Mouse (Mus musculus) midbrain, postnatal 0 days (tissue): ENCODE data around the gene Cd8b1. TPM values are rescaled to one million over a fixed set of nuclear protein-coding genes. Genes with fewer than 3 reads are reported as not detected.

ENCODE experiments used
- ATAC-seq: fragments of 200-750 bp; cut with Nextera tagmentation; 2 replicates; pipeline ENCODE4 v1.8.0; 2017; ENCODE audit warnings: moderate number of reproducible peaks, mild to moderate bottlenecking, moderate TSS enrichment, moderate library complexity; ENCODE audit not compliant: low FRiP score
- DNase-seq: peaks from one replicate; pipeline ENCODE4 v3.0.0-alpha.2; 2015; ENCODE audit warnings: low spot score
- H3K27ac ChIP-seq: fragments of 300-500 bp; sonication (generic); 2 replicates; pipeline ENCODE4 v1.5.1; 2014; ENCODE audit warnings: low read depth, mild to moderate bottlenecking, low read length, mixed read lengths
- H3K27me3 ChIP-seq: fragments of 300-500 bp; sonication (generic); 2 replicates; pipeline ENCODE4 v1.6.1; 2014; ENCODE audit warnings: low read length, control low read depth, mixed read lengths; ENCODE audit not compliant: insufficient read depth
- H3K36me3 ChIP-seq: fragments of 300-500 bp; sonication (generic); 2 replicates; pipeline ENCODE4 v1.6.1; 2014; ENCODE audit warnings: low read length, control low read depth, mixed read lengths; ENCODE audit not compliant: insufficient read depth
- H3K4me1 ChIP-seq: fragments of 300-500 bp; sonication (generic); 2 replicates; pipeline ENCODE4 v1.6.1; 2014; ENCODE audit warnings: mild to moderate bottlenecking, control low read depth, antibody characterized with exemption, low read length, mixed read lengths; ENCODE audit not compliant: insufficient read depth
- H3K4me2 ChIP-seq: fragments of 300-500 bp; sonication (generic); 2 replicates; pipeline ENCODE4 v1.6.1; 2014; ENCODE audit warnings: low read depth, mild to moderate bottlenecking, low read length, mixed read lengths; ENCODE audit not compliant: poor library complexity, severe bottlenecking
- H3K4me3 ChIP-seq: fragments of 300-500 bp; sonication (generic); 2 replicates; pipeline ENCODE4 v1.5.1; 2014; ENCODE audit warnings: low read depth, mild to moderate bottlenecking, low read length, moderate library complexity
- H3K9ac ChIP-seq: fragments of 300-500 bp; sonication (generic); replicated peaks from 2 replicates; pipeline ENCODE4 v1.6.1; 2014; ENCODE audit warnings: mild to moderate bottlenecking, low read length, moderate library complexity, mixed read lengths; ENCODE audit not compliant: poor library complexity, severe bottlenecking
- H3K9me3 ChIP-seq: fragments of 300-500 bp; sonication (generic); 2 replicates; pipeline ENCODE4 v1.6.1; 2016; ENCODE audit warnings: low read length, control low read depth
- CTCF ChIP-seq: IDR thresholded peaks from 2 replicates; pipeline ENCODE4 v1.5.1; 2016; ENCODE audit warnings: antibody characterized with exemption, mild to moderate bottlenecking
- WGBS: fragments of 180-500 bp; shearing (Covaris S2); extraction: QIAGEN DNeasy Blood & Tissue Kit; methylation state at CpG from one replicate; pipeline ENCODE4 v1.1.7; 2014; 5-methylcytosine and 5-hydroxymethylcytosine counted together
- polyA plus RNA-seq: library from polyadenylated mRNA; unstranded; fragments of >200 nt; fragmentation: Nextera tagmentation; extraction: Ambion mirVana; gene quantifications from 2 replicates; pipeline ENCODE4 v1.2.1, GENCODE M21; 2015
- total RNA-seq: library from RNA; depleted of rRNA; stranded (reverse); fragments of >200 nt; gene quantifications from 2 replicates; pipeline ENCODE4 v1.2.3, GENCODE M21; 2014

Cd8b1 gene
- total and polyA plus RNA-seq, 2 experiments from 2014 or later: not detected

- no peak overlapping the region for H3K27ac ChIP-seq
Observed at GRCm38 (mm10) chr6:71363995-71364394, 41.4 kb downstream of the Cd8b1 start.

GRCm38 (mm10) chr6:71369416-71369815, 46.8 kb downstream of the Cd8b1 start:
- Histone ChIP-seq H3K4me3 (no peak overlapping the region), H3K27ac (no peak overlapping the region), H3K9ac (no peak overlapping the region), H3K4me1 (no peaks in the 10 kb centered on the region), H3K9me3 (no peaks in the 10 kb centered on the region), H3K27me3 (no peaks in the 10 kb centered on the region), H3K4me2 (no peak overlapping the region), H3K36me3 (no peaks in the 10 kb centered on the region)
- no peak for DNase-seq
- 95% methylated on average over 6 of the region's 6 CpGs for WGBS
- no peak for TF ChIP-seq CTCF
- ATAC-seq: no peak

More at GRCm38 (mm10) chr6:71363995-71364394, 41.4 kb downstream of the Cd8b1 start:
- Histone ChIP-seq H3K4me3 (no peak overlapping the region), H3K36me3 (no peaks in the 10 kb centered on the region), H3K9ac (no peak overlapping the region), H3K27me3 (no peaks in the 10 kb centered on the region), H3K4me2 (no peak overlapping the region), H3K4me1 (no peaks in the 10 kb centered on the region), H3K9me3 (no peaks in the 10 kb centered on the region)
- 53% methylated on average over 2 of the region's 2 CpGs for WGBS
- ATAC-seq (no peak), DNase-seq (no peak)
- TF ChIP-seq CTCF: no peak

- H3K9me3 ChIP-seq: no peaks in the 10 kb centered on the region
- H3K4me2 ChIP-seq: no peak overlapping the region
- H3K9ac ChIP-seq: no peak overlapping the region
- no peak for TF ChIP-seq CTCF
- no peaks in the 10 kb centered on the region for H3K4me1 ChIP-seq
- no peak overlapping the region for H3K27ac ChIP-seq
- ATAC-seq (no peak), DNase-seq (no peak)
- WGBS: 89% methylated on average over 5 of the region's 5 CpGs
- no peaks in the 10 kb centered on the region for H3K36me3 ChIP-seq
- H3K4me3 ChIP-seq: no peak overlapping the region
- H3K27me3 ChIP-seq: no peaks in the 10 kb centered on the region
Observed at GRCm38 (mm10) chr6:71371085-71371605, 48.6 kb downstream of the Cd8b1 start.

- H3K4me3 ChIP-seq: no peak overlapping the region
- no peaks in the 10 kb centered on the region for H3K9me3 ChIP-seq
- TF ChIP-seq CTCF: no peak
- 83% methylated on average over 5 of the region's 5 CpGs for WGBS
- no peaks in the 10 kb centered on the region for H3K4me1 ChIP-seq
- DNase-seq (no peak), ATAC-seq (no peak)
- H3K4me2 ChIP-seq: no peak overlapping the region
- H3K27ac ChIP-seq: no peak overlapping the region
- no peaks in the 10 kb centered on the region for H3K36me3 ChIP-seq
- no peaks in the 10 kb centered on the region for H3K27me3 ChIP-seq
- H3K9ac ChIP-seq: no peak overlapping the region
Observed at GRCm38 (mm10) chr6:71372041-71372720, 49.6 kb downstream of the Cd8b1 start.

- H3K4me1 ChIP-seq: no peaks in the 10 kb centered on the region
- no peak within 1 kb of the TSS for H3K27ac ChIP-seq
- no peak within 1 kb of the TSS for H3K4me2 ChIP-seq
- 79% methylated on average over 14 of the region's 14 CpGs for WGBS
- H3K27me3 ChIP-seq: no peaks in the 10 kb centered on the region
- DNase-seq (no peak), ATAC-seq (no peak)
- no peak within 1 kb of the TSS for H3K4me3 ChIP-seq
- no peak within 1 kb of the TSS for H3K9ac ChIP-seq
- no peak for TF ChIP-seq CTCF
- no peaks in the 10 kb centered on the region for H3K36me3 ChIP-seq
- no peaks in the 10 kb centered on the region for H3K9me3 ChIP-seq
Observed at GRCm38 (mm10) chr6:71373249-71373775, 50.7 kb downstream of the Cd8b1 start, which contains the start of gene Cd8a. Gene Cd8a, plus strand, starts transcription at chr6:71373427.

- DNase-seq (no peak), ATAC-seq (no peak)
- no peak overlapping the region for H3K4me2 ChIP-seq
- no peak for TF ChIP-seq CTCF
- H3K27me3 ChIP-seq: no peaks in the 10 kb centered on the region
- H3K9ac ChIP-seq: no peak overlapping the region
- H3K4me1 ChIP-seq: no peaks in the 10 kb centered on the region
- WGBS: 87% methylated on average over 19 of the region's 19 CpGs
- H3K36me3 ChIP-seq: no peaks in the 10 kb centered on the region
- H3K4me3 ChIP-seq: no peak overlapping the region
- H3K9me3 ChIP-seq: no peaks in the 10 kb centered on the region
- no peak overlapping the region for H3K27ac ChIP-seq
Observed at GRCm38 (mm10) chr6:71374311-71374829, 51.8 kb downstream of the Cd8b1 start.
